Mouse (Mus musculus) large intestine, adult 2 months (tissue): ENCODE data around the gene Reps2. TPM values are rescaled to one million over a fixed set of nuclear protein-coding genes. Genes with fewer than 3 reads are reported as not detected.

ENCODE experiments used
- DNase-seq: peaks from one replicate; pipeline ENCODE4 v3.0.0-alpha.2; 2012; ENCODE audit warnings: low read depth, low spot score
- WGBS: fragments of 180-500 bp; shearing (Covaris S2); methylation state at CpG from one replicate; pipeline ENCODE4 v1.1.7; 2018; 5-methylcytosine and 5-hydroxymethylcytosine counted together
- polyA plus RNA-seq: library from polyadenylated mRNA; depleted of rRNA; stranded (reverse); fragments of >200 nt; gene quantifications from 2 replicates; pipeline ENCODE4 v1.2.3, GENCODE M21; 2012

The Reps2 gene
- polyA plus RNA-seq, 1 experiment = 1.1 TPM

- DNase-seq = no peak
- 51% methylated on average over 8 of the region's 8 CpGs for WGBS
These were observed 52.2 kb downstream of the Reps2 start for GRCm38 (mm10) chrX:162591005-162591801.

- 75% methylated on average over 6 of the region's 6 CpGs for WGBS
- no peak for DNase-seq
These were observed 53.2 kb downstream of the Reps2 start for GRCm38 (mm10) chrX:162590145-162590790.

DNA sequence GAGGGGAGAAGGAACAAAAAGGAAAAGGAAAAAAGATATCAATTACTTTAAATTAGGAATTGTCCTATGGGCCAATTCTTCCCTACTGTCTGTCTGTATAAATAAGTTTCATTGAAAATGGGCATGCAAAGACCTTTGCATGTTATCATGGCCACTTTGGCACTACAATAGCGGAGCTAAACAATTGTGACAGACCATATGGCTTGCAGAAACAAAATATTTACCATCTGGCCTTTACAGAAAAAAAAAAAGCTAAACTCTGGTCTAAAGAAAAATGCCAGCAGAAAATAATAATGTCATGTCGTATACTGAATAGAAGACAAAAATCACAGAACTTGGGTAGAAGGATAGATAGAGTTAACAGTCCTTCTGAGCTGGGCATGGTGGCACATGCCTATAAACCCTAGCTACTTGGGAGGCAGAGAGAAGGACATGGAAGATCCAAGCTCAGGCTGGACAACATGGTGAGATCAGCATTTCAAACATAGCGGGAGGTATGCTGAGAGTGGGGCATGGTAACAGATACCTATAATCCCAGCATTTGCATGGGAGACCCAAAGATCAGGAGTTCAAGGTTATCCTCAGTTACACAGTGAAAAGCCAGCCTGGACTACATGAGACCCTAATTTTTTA, 54.2 kb downstream of the Reps2 start:
- WGBS = 83% methylated on average over 3 of the region's 3 CpGs
- DNase-seq = no peak

- 64% methylated on average over 3 of the region's 3 CpGs for WGBS
- DNase-seq = no peak
These were observed 59.1 kb downstream of the Reps2 start for GRCm38 (mm10) chrX:162584349-162584748.

DNA sequence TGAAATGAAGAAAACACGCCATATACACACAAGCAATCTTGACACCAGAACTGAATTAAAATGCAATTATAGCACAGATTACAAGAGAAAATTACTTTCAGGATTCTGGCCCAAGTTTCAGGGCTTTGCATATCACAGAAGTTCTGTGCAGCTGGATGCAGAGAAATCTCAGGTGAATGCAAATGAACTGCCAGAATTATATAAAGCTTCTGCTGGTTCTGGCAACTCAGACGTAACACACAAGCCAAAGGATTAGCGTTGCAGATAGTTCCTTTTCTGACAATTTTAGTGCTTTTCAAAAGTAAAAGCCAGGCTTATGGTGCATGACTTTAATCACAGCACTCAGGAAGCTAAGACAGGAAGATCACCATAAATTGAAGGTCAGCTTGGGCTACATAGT, 62.9 kb downstream of the Reps2 start:
- DNase-seq = no peak

DNA sequence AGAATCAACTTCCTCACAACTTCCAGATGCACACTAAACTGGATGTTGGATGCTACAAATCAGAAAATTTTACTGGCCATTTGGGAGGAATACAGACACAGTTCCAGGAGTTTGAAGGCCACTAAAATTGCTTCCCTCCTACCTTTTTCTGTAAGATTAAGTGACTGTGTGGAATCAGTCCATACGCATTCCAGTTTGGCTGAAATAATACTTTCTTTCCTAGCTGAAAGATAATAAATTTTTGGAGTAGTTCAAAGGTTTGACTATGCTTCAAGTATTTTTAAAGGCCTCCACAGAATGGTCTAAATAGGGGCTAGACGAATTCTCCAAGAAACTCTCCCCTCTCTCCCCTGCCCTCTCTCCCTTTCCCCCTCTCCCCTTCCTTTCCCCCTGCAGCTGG, 75.0 kb downstream of the Reps2 start:
- WGBS = 65% methylated on average over 2 of the region's 2 CpGs

More for the DNA sequence above, 62.9 kb downstream of the Reps2 start:
- WGBS = 67% methylated on average over 3 of the region's 3 CpGs

GRCm38 (mm10) chrX:162565501-162565900, 77.9 kb downstream of the Reps2 start:
- no peak for DNase-seq
- WGBS = 71% methylated on average over 4 of the region's 4 CpGs

More for the DNA sequence above, 75.0 kb downstream of the Reps2 start:
- no peak for DNase-seq

DNA sequence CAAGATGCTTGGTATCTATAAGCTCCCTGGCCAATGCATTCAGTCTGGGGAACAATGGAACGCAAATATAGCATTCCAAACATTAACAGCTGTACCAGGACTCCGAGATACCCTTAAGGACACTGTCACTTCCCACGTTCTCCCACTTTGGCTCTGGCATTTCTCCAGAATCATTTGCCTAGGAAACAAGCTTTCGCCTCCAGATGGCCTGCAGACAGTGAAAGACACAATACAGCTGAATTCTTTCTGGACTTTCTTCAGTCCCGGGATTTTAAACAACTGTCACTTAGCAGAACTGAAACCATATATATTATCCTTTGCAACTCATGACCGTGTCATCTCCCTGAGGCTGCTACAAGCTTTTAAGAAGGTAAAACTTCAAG, 87.0 kb downstream of the Reps2 start:
- WGBS = 69% methylated on average over 6 of the region's 6 CpGs
- no peak for DNase-seq

GRCm38 (mm10) chrX:162555729-162556458, 87.6 kb downstream of the Reps2 start:
- no peak for DNase-seq
- 78% methylated on average over 1 of the region's 1 CpGs for WGBS

GRCm38 (mm10) chrX:162554513-162554912, 88.9 kb downstream of the Reps2 start:
- no peak for DNase-seq
- WGBS = 66% methylated on average over 3 of the region's 3 CpGs

DNA sequence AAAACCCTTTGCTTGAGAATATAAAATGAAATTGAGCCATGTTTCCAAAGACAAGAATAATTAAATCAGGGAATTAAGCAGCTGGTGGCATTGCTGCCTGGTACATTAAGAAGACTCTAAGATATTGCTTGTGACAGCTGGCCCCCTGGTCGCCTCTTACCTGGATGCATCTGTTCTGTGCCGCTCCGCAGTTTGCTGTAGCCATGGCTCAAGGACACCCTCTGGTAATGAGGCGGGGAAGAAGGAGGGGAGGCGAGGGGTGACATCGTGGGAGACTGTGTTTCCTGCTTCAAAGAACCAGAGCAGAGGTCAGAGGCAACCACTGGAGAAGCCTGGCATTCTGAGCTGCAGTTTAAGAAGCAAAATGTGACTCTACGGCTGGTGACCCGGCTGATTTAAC, 91.1 kb downstream of the Reps2 start:
- no peak for DNase-seq
- 71% methylated on average over 8 of the region's 8 CpGs for WGBS

- no peak for DNase-seq
These were observed 98.4 kb downstream of the Reps2 start for GRCm38 (mm10) chrX:162545037-162545436.

DNA sequence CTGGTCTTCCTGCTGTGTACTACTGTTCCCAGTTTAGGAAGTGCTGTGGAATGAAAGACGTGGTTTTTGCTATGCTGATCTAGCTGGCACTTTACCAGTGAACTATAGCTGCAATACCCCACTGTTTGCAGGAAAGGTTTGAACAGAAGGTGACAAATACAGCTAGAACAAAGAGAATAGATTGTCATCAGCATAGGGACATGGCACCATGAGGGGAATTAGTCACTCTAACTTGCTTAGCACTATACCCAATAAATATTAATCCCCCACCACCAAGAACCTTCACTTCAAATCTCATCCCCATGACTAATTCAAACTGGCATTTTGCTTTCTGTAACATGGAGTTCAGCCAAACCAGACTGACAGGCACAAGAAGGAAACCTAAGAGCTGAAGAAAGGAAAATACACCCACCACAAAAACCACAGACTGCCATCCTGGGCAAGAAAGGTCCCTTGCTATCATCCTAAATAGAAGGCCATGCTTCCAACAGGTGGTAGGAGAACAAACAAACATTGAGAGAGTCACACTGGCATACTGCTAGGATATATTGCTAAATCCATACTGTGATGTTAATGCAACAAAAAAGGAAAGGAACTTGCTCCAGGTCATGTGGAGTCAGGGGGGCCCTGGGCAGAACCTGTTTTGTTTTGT, 100.7 kb downstream of the Reps2 start:
- WGBS = 40% methylated on average over 1 of the region's 1 CpGs
- no peak for DNase-seq

- WGBS = 82% methylated on average over 1 of the region's 1 CpGs
- no peak for DNase-seq
These were observed 101.5 kb downstream of the Reps2 start for GRCm38 (mm10) chrX:162541961-162542360.

GRCm38 (mm10) chrX:162531016-162531415, 112.4 kb downstream of the Reps2 start:
- 89% methylated on average over 2 of the region's 2 CpGs for WGBS
- no peak for DNase-seq

GRCm38 (mm10) chrX:162527240-162527639, 116.2 kb downstream of the Reps2 start:
- 29% methylated on average over 2 of the region's 2 CpGs for WGBS
- no peak for DNase-seq

DNA sequence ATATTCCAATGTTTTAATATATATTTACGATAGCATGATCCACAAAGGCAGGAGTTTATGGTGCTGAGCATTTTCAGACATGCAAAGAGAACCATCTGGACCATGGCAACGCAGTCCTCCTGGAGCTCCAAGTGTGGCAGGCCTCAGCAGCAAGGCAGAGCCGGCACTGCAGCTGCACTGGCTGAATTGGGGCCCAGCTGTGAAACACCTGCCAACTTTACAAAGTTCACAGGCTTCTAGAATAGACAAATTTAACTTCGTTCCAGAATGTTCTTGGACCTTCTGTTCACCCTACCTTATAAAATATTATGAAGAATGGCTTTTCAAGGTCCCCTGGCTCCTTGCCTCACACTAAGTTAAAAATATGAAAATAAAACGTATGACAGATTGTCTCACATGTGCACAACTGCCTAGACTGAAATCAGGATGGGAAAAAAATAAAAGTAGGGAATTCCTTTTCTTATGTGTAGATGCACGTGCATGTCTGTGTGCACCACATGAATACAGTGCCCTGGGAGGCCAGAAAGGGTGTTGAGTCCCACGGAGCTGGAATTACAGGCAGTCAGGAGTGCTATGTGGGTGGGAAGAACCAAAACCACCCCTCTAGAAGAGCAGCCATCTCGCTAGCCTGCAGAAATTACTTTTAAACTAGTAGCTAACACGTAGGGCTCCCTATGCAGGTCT, 121.5 kb downstream of the Reps2 start:
- 59% methylated on average over 9 of the region's 9 CpGs for WGBS
- DNase-seq = no peak

- 68% methylated on average over 4 of the region's 4 CpGs for WGBS
- no peak for DNase-seq
These were observed 122.3 kb downstream of the Reps2 start for GRCm38 (mm10) chrX:162521197-162521596.

GRCm38 (mm10) chrX:162520374-162520773, 123.1 kb downstream of the Reps2 start:
- no peak for DNase-seq
- 81% methylated on average over 2 of the region's 2 CpGs for WGBS
